Mouse (Mus musculus) midbrain, postnatal 0 days (tissue): ENCODE measurements around the gene Polr1a. TPM values are rescaled to one million over a fixed set of nuclear protein-coding genes. Genes with fewer than 3 reads are reported as not detected.

Experiments used
- ATAC-seq: fragments of 200-750 bp; cut with Nextera tagmentation; 2 replicates; pipeline ENCODE4 v1.8.0; 2017; ENCODE audit warnings: moderate number of reproducible peaks, mild to moderate bottlenecking, moderate TSS enrichment, moderate library complexity; ENCODE audit not compliant: low FRiP score
- DNase-seq: peaks from one replicate; pipeline ENCODE4 v3.0.0-alpha.2; 2015; ENCODE audit warnings: low spot score
- H3K27ac ChIP-seq: fragments of 300-500 bp; sonication (generic); 2 replicates; pipeline ENCODE4 v1.5.1; 2014; ENCODE audit warnings: low read depth, mild to moderate bottlenecking, low read length, mixed read lengths
- H3K27me3 ChIP-seq: fragments of 300-500 bp; sonication (generic); 2 replicates; pipeline ENCODE4 v1.6.1; 2014; ENCODE audit warnings: low read length, control low read depth, mixed read lengths; ENCODE audit not compliant: insufficient read depth
- H3K36me3 ChIP-seq: fragments of 300-500 bp; sonication (generic); 2 replicates; pipeline ENCODE4 v1.6.1; 2014; ENCODE audit warnings: low read length, control low read depth, mixed read lengths; ENCODE audit not compliant: insufficient read depth
- H3K4me1 ChIP-seq: fragments of 300-500 bp; sonication (generic); 2 replicates; pipeline ENCODE4 v1.6.1; 2014; ENCODE audit warnings: mild to moderate bottlenecking, control low read depth, antibody characterized with exemption, low read length, mixed read lengths; ENCODE audit not compliant: insufficient read depth
- H3K4me2 ChIP-seq: fragments of 300-500 bp; sonication (generic); 2 replicates; pipeline ENCODE4 v1.6.1; 2014; ENCODE audit warnings: low read depth, mild to moderate bottlenecking, low read length, mixed read lengths; ENCODE audit not compliant: poor library complexity, severe bottlenecking
- H3K4me3 ChIP-seq: fragments of 300-500 bp; sonication (generic); 2 replicates; pipeline ENCODE4 v1.5.1; 2014; ENCODE audit warnings: low read depth, mild to moderate bottlenecking, low read length, moderate library complexity
- H3K9ac ChIP-seq: fragments of 300-500 bp; sonication (generic); replicated peaks from 2 replicates; pipeline ENCODE4 v1.6.1; 2014; ENCODE audit warnings: mild to moderate bottlenecking, low read length, moderate library complexity, mixed read lengths; ENCODE audit not compliant: poor library complexity, severe bottlenecking
- H3K9me3 ChIP-seq: fragments of 300-500 bp; sonication (generic); 2 replicates; pipeline ENCODE4 v1.6.1; 2016; ENCODE audit warnings: low read length, control low read depth
- CTCF ChIP-seq: IDR thresholded peaks from 2 replicates; pipeline ENCODE4 v1.5.1; 2016; ENCODE audit warnings: antibody characterized with exemption, mild to moderate bottlenecking
- WGBS: fragments of 180-500 bp; shearing (Covaris S2); extraction: QIAGEN DNeasy Blood & Tissue Kit; methylation state at CpG from one replicate; pipeline ENCODE4 v1.1.7; 2014; 5-methylcytosine and 5-hydroxymethylcytosine counted together
- polyA plus RNA-seq: library from polyadenylated mRNA; unstranded; fragments of >200 nt; fragmentation: Nextera tagmentation; extraction: Ambion mirVana; gene quantifications from 2 replicates; pipeline ENCODE4 v1.2.1, GENCODE M21; 2015
- total RNA-seq: library from RNA; depleted of rRNA; stranded (reverse); fragments of >200 nt; gene quantifications from 2 replicates; pipeline ENCODE4 v1.2.3, GENCODE M21; 2014

The Polr1a gene
- total and polyA plus RNA-seq, 2 experiments from 2014 or later, result 15.8 to 21.8 TPM

DNA sequence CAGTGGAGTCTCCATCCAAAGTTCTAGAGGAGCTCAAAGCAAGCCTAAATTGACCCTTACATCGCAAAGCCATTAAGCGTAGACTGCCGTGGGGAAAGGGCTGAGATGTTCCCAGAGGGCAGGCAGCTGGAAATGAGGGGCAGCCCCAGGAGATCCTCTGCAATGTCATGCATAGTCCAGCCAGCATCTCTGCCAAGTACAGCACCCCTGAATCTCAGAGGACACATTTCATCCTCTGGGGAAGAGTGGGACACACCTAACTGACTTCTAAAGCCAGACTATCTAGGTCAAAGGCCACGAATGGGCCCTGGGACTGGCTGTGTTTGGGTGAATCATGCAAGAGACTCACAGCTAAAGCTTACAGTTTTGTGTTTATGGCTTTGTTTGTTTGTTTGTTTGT lies 85.2 kb downstream of the Polr1a start:
- Histone ChIP-seq H3K4me1 (no peaks in the 10 kb centered on the region), H3K9ac (no peak overlapping the region), H3K4me3 (no peak overlapping the region), H3K4me2 (no peak overlapping the region), H3K27ac (no peak overlapping the region), H3K36me3 (no peaks in the 10 kb centered on the region), H3K27me3 (no peaks in the 10 kb centered on the region), H3K9me3 (0 out of 2 replicates have a peak, but pooled peaks cover 4% of the 10 kb centered on the region)
- ATAC-seq, result no peak
- DNase-seq, result no peak
- no peak for TF ChIP-seq CTCF
- 86% methylated on average over 4 of the region's 4 CpGs for WGBS

DNA sequence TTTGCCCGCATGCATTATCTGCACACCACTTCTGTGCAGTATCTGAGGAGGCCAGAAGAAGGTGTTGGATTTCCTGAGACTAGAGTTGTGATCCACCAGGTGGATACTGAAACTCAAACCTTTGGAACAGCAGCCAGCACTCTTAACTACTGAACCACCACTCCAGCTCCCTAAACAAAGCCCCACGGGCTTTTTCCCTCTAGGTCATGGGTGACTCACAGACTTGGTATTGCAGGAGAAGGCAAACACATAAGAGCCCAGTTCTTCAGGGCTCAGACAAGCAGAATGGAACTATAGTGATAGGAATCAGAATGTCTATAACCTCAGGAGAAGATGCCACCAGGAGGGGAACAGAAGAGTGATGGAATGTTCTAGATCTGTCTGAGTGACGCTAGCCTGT lies 86.2 kb downstream of the Polr1a start:
- H3K9ac ChIP-seq, result no peak overlapping the region
- TF ChIP-seq CTCF, result no peak
- DNase-seq (no peak), ATAC-seq (no peak)
- no peaks in the 10 kb centered on the region for H3K36me3 ChIP-seq
- 0 out of 2 replicates have a peak, but pooled peaks cover 4% of the 10 kb centered on the region for H3K9me3 ChIP-seq
- no peak overlapping the region for H3K27ac ChIP-seq
- 93% methylated on average over 3 of the region's 3 CpGs for WGBS
- H3K4me3 ChIP-seq, result no peak overlapping the region
- no peaks in the 10 kb centered on the region for H3K27me3 ChIP-seq
- H3K4me2 ChIP-seq, result no peak overlapping the region
- no peaks in the 10 kb centered on the region for H3K4me1 ChIP-seq

DNA sequence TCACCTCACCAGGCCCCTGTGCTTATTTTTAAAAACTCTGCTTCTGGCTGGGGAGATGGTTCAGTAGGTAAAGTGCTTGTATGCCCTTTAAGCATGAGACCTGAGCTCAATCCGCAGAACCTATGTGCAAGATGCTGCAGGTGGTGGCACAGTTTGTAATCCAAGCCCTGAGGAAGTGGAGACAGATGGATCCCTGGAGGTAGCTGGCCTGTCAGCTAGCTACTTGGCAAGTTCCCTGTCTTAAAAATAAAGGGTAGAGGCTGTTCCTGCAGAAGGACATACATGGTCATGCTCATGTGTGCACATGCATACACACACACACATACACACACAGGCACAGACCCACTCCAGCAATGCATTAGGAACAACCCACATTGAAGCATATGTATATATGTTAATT lies 88.4 kb downstream of the Polr1a start:
- H3K4me2 ChIP-seq, result no peak overlapping the region
- H3K27ac ChIP-seq, result no peak overlapping the region
- 0 out of 2 replicates have a peak, but pooled peaks cover 4% of the 10 kb centered on the region for H3K9me3 ChIP-seq
- no peak for DNase-seq
- ATAC-seq, result no peak
- H3K4me3 ChIP-seq, result no peak overlapping the region
- no peak for TF ChIP-seq CTCF
- no peak overlapping the region for H3K9ac ChIP-seq
- H3K4me1 ChIP-seq, result no peaks in the 10 kb centered on the region
- H3K27me3 ChIP-seq, result no peaks in the 10 kb centered on the region
- 96% methylated on average over 1 of the region's 1 CpGs for WGBS
- H3K36me3 ChIP-seq, result no peaks in the 10 kb centered on the region

DNA sequence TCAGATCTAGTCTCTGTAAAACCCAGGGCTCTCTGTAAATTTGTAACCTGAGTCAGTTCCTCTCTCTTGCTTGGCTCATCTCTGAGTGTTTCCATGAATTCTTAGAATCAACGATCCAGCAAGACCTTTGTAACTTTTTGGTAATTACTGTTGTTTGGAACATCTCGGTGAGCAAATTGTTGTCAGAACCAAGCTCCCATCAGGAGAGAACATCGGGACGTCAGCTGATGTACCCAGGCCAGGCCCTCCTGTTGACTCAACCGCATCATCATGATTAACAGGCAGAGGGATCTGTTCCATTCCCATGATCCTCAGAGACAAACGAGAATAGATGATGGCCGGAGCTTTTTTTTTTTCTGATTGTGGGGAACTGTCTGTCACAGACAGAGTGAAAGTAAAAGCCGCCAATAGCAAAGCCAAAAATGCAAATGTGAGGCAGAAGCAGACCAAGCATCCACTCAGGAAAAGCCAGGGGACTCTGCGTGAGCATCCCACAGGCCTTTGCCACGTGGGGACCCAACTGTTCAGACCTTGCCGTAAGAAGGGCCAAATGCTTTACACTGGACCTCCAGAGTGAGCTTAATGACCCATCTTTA lies 91.2 kb downstream of the Polr1a start:
- Histone ChIP-seq H3K36me3 (no peaks in the 10 kb centered on the region), H3K4me1 (no peaks in the 10 kb centered on the region), H3K4me2 (no peak overlapping the region), H3K9me3 (0 out of 2 replicates have a peak, but pooled peaks cover 4% of the 10 kb centered on the region), H3K27me3 (no peaks in the 10 kb centered on the region), H3K9ac (no peak overlapping the region), H3K4me3 (no peak overlapping the region), H3K27ac (no peak overlapping the region)
- TF ChIP-seq CTCF, result no peak
- no peak for ATAC-seq
- no peak for DNase-seq
- 79% methylated on average over 11 of the region's 11 CpGs for WGBS

DNA sequence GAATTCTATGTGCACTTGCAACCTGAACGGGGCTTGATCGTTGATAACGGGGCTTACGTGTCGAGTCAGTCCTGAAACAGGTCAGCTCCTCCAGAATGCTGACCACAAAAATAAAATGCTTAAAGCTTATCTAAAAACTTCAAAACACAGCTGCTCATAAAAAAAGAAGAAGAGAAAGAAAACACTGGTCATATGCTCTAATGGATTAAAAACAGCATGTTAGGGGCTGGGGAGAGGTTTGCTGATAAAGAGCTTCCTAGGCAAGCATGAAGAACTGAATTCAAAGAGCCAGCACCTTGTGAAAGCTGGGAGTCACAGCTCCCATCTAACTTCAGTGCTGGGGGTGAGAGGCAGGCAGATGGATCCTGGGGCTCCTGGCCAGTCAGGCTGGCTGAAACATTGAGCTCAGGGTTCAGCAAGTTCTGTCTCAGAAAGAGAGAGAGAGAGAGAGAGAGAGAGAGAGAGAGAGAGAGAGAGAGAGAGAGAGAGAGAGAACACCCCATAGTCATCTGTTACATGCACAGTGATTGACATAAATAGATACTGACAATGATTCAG lies 92.4 kb downstream of the Polr1a start:
- ATAC-seq (no peak), DNase-seq (no peak)
- no peaks in the 10 kb centered on the region for H3K4me1 ChIP-seq
- 0 out of 2 replicates have a peak, but pooled peaks cover 4% of the 10 kb centered on the region for H3K9me3 ChIP-seq
- no peak overlapping the region for H3K27ac ChIP-seq
- H3K27me3 ChIP-seq, result no peaks in the 10 kb centered on the region
- H3K9ac ChIP-seq, result no peak overlapping the region
- WGBS, result 89% methylated on average over 5 of the region's 5 CpGs
- H3K4me2 ChIP-seq, result no peak overlapping the region
- H3K4me3 ChIP-seq, result no peak overlapping the region
- no peak for TF ChIP-seq CTCF
- H3K36me3 ChIP-seq, result no peaks in the 10 kb centered on the region

DNA sequence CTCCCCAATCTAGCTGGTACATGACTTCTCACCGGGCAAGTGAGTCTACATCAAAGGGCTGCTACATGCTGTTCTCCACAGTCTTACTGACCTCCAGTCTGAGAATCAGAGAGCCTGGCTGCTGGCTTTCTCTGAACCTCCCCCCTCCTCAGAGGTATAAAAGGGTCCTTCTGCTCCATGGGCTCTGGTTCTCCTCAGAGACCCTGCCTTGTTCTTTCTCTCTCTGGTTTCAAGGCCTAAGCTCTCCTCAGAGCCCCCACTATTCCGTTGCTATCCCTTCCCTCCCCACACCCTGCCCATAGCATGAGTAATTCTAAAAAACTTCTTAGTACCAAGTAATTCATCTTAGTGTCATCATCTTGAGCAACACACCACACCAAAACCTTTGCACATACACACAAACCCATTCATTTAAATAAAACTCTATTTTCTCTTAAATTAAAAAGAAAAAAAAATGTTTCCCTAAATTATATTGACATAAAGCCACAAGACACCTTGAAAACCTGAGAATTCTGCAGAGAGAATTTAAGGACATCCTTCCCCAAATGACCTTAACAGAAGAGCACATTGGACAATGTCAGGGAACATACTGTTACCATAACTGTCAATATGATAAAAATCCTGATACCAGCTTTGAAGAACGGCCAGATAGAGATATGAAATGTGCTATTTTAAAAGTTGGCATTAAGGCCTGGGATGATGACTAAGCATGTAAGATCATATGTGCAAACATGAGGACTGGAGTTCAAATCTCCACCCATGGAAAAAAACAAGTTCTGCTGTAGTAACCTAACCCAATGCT lies 98.8 kb downstream of the Polr1a start:
- H3K27me3 ChIP-seq, result no peaks in the 10 kb centered on the region
- H3K27ac ChIP-seq, result no peak overlapping the region
- no peak overlapping the region for H3K9ac ChIP-seq
- H3K4me3 ChIP-seq, result no peak overlapping the region
- H3K36me3 ChIP-seq, result no peaks in the 10 kb centered on the region
- TF ChIP-seq CTCF, result no peak
- no peaks in the 10 kb centered on the region for H3K9me3 ChIP-seq
- no peak overlapping the region for H3K4me2 ChIP-seq
- ATAC-seq, result no peak
- H3K4me1 ChIP-seq, result no peaks in the 10 kb centered on the region
- 77% methylated on average over 3 of the region's 3 CpGs for WGBS
- DNase-seq, result no peak
